Mouse (Mus musculus): ENCODE measurements around the gene Cipc.

Gene Cipc

GRCm38 (mm10) chr12:86916796-86917573 is 29.9 kb upstream of the Cipc start:
- no peak for DNase-seq (ENCODE audit: low read depth, low spot score)
- no peaks in the 10 kb centered on the region for H3K27me3 ChIP-seq (ENCODE audit: control insufficient read depth, insufficient read depth, low read length, poor library complexity, severe bottlenecking)
- no peaks in the 10 kb centered on the region for H3K36me3 ChIP-seq (ENCODE audit: control insufficient read depth, insufficient read depth, low read length, poor library complexity, severe bottlenecking)

- Histone ChIP-seq H3K27me3 (ENCODE audit: control insufficient read depth, insufficient read depth, low read length, poor library complexity, severe bottlenecking) (no peaks in the 10 kb centered on the region), H3K36me3 (ENCODE audit: control insufficient read depth, insufficient read depth, low read length, poor library complexity, severe bottlenecking) (no peaks in the 10 kb centered on the region)
- no peak for DNase-seq (ENCODE audit: low read depth, low spot score)
These were observed 28.4 kb upstream of the Cipc start for GRCm38 (mm10) chr12:86918361-86918967.

- DNase-seq (ENCODE audit: low read depth, low spot score): no peak
- Histone ChIP-seq H3K27me3 (ENCODE audit: control insufficient read depth, insufficient read depth, low read length, poor library complexity, severe bottlenecking) (no peaks in the 10 kb centered on the region), H3K36me3 (ENCODE audit: control insufficient read depth, insufficient read depth, low read length, poor library complexity, severe bottlenecking) (no peaks in the 10 kb centered on the region)
These were observed 27.7 kb upstream of the Cipc start for GRCm38 (mm10) chr12:86918983-86919722.

- Histone ChIP-seq H3K27me3 (ENCODE audit: control insufficient read depth, insufficient read depth, low read length, poor library complexity, severe bottlenecking) (no peaks in the 10 kb centered on the region), H3K36me3 (ENCODE audit: control insufficient read depth, insufficient read depth, low read length, poor library complexity, severe bottlenecking) (no peaks in the 10 kb centered on the region)
- peak; percentile 89 for DNase-seq (ENCODE audit: low read depth, low spot score)
These were observed 23.0 kb upstream of the Cipc start for GRCm38 (mm10) chr12:86923837-86924236.

- no peaks in the 10 kb centered on the region for H3K27me3 ChIP-seq (ENCODE audit: control insufficient read depth, insufficient read depth, low read length, poor library complexity, severe bottlenecking)
- no peak for DNase-seq (ENCODE audit: low read depth, low spot score)
- no peaks in the 10 kb centered on the region for H3K36me3 ChIP-seq (ENCODE audit: control insufficient read depth, insufficient read depth, low read length, poor library complexity, severe bottlenecking)
These were observed 15.7 kb upstream of the Cipc start for GRCm38 (mm10) chr12:86930934-86931729.

- no peaks in the 10 kb centered on the region for H3K27me3 ChIP-seq (ENCODE audit: control insufficient read depth, insufficient read depth, low read length, poor library complexity, severe bottlenecking)
- no peak for DNase-seq (ENCODE audit: low read depth, low spot score)
These were observed 14.8 kb upstream of the Cipc start for GRCm38 (mm10) chr12:86931919-86932574.

GRCm38 (mm10) chr12:86932575-86932952 is 14.3 kb upstream of the Cipc start:
- Histone ChIP-seq H3K27me3 (ENCODE audit: control insufficient read depth, insufficient read depth, low read length, poor library complexity, severe bottlenecking) (no peaks in the 10 kb centered on the region), H3K36me3 (ENCODE audit: control insufficient read depth, insufficient read depth, low read length, poor library complexity, severe bottlenecking) (no peaks in the 10 kb centered on the region)
- DNase-seq (ENCODE audit: low read depth, low spot score): no peak

More at GRCm38 (mm10) chr12:86931919-86932574, 14.8 kb upstream of the Cipc start:
- no peaks in the 10 kb centered on the region for H3K36me3 ChIP-seq (ENCODE audit: control insufficient read depth, insufficient read depth, low read length, poor library complexity, severe bottlenecking)

- DNase-seq (ENCODE audit: low read depth, low spot score): no peak
- Histone ChIP-seq H3K36me3 (ENCODE audit: control insufficient read depth, insufficient read depth, low read length, poor library complexity, severe bottlenecking) (no peaks in the 10 kb centered on the region), H3K27me3 (ENCODE audit: control insufficient read depth, insufficient read depth, low read length, poor library complexity, severe bottlenecking) (no peaks in the 10 kb centered on the region)
These were observed 12.1 kb upstream of the Cipc start for GRCm38 (mm10) chr12:86934748-86935147.

- DNase-seq (ENCODE audit: low read depth, low spot score): no peak
These were observed 11.1 kb upstream of the Cipc start for GRCm38 (mm10) chr12:86935692-86936282.

GRCm38 (mm10) chr12:86936587-86937343 is 10.1 kb upstream of the Cipc start:
- no peak for DNase-seq (ENCODE audit: low read depth, low spot score)
- H3K27me3 ChIP-seq (ENCODE audit: control insufficient read depth, insufficient read depth, low read length, poor library complexity, severe bottlenecking): no peaks in the 10 kb centered on the region

More at GRCm38 (mm10) chr12:86935692-86936282, 11.1 kb upstream of the Cipc start:
- no peaks in the 10 kb centered on the region for H3K27me3 ChIP-seq (ENCODE audit: control insufficient read depth, insufficient read depth, low read length, poor library complexity, severe bottlenecking)
- H3K36me3 ChIP-seq (ENCODE audit: control insufficient read depth, insufficient read depth, low read length, poor library complexity, severe bottlenecking): no peaks in the 10 kb centered on the region

GRCm38 (mm10) chr12:86938571-86938970 is 8.3 kb upstream of the Cipc start:
- Histone ChIP-seq H3K36me3 (ENCODE audit: control insufficient read depth, insufficient read depth, low read length, poor library complexity, severe bottlenecking) (no peaks in the 10 kb centered on the region), H3K27me3 (ENCODE audit: control insufficient read depth, insufficient read depth, low read length, poor library complexity, severe bottlenecking) (no peaks in the 10 kb centered on the region)
- no peak for DNase-seq (ENCODE audit: low read depth, low spot score)

More at GRCm38 (mm10) chr12:86936587-86937343, 10.1 kb upstream of the Cipc start:
- H3K36me3 ChIP-seq (ENCODE audit: control insufficient read depth, insufficient read depth, low read length, poor library complexity, severe bottlenecking): no peaks in the 10 kb centered on the region

GRCm38 (mm10) chr12:86941173-86941572 is 5.7 kb upstream of the Cipc start:
- no peaks in the 10 kb centered on the region for H3K27me3 ChIP-seq (ENCODE audit: control insufficient read depth, insufficient read depth, low read length, poor library complexity, severe bottlenecking)
- peak; percentile 17 for DNase-seq (ENCODE audit: low read depth, low spot score)
- no peaks in the 10 kb centered on the region for H3K36me3 ChIP-seq (ENCODE audit: control insufficient read depth, insufficient read depth, low read length, poor library complexity, severe bottlenecking)

GRCm38 (mm10) chr12:86941734-86942486 is 4.9 kb upstream of the Cipc start:
- no peaks in the 10 kb centered on the region for H3K27me3 ChIP-seq (ENCODE audit: control insufficient read depth, insufficient read depth, low read length, poor library complexity, severe bottlenecking)
- peak; percentile 57 for DNase-seq (ENCODE audit: low read depth, low spot score)
- H3K36me3 ChIP-seq (ENCODE audit: control insufficient read depth, insufficient read depth, low read length, poor library complexity, severe bottlenecking): no peaks in the 10 kb centered on the region

Measured in splenic B cell, adult 2 months (primary cell).